Mouse (Mus musculus) embryonic facial prominence, embryonic 13.5 days (tissue): Measurements from ENCODE around the gene Exog. TPM values are rescaled to one million over a fixed set of nuclear protein-coding genes. Genes with fewer than 3 reads are reported as not detected.

ENCODE experiments used
- ATAC-seq: fragments of 200-750 bp; cut with Nextera tagmentation; 2 replicates; pipeline ENCODE4 v1.8.0; 2017; ENCODE audit warnings: low read depth; ENCODE audit not compliant: insufficient number of reproducible peaks, insufficient read depth, low FRiP score, low TSS enrichment
- H3K27ac ChIP-seq: fragments of 300-500 bp; sonication (generic); 2 replicates; pipeline ENCODE4 v1.5.1; 2015; ENCODE audit warnings: moderate library complexity, mild to moderate bottlenecking, inconsistent platforms
- H3K27me3 ChIP-seq: fragments of 300-500 bp; sonication (generic); 2 replicates; pipeline ENCODE4 v1.6.1; 2015; ENCODE audit warnings: mild to moderate bottlenecking, inconsistent platforms
- H3K36me3 ChIP-seq: fragments of 300-500 bp; sonication (generic); 2 replicates; pipeline ENCODE4 v1.6.1; 2015; ENCODE audit warnings: mild to moderate bottlenecking, inconsistent platforms
- H3K4me1 ChIP-seq: fragments of 300-500 bp; sonication (generic); 2 replicates; pipeline ENCODE4 v1.6.1; 2015; ENCODE audit warnings: inconsistent platforms
- H3K4me2 ChIP-seq: fragments of 300-500 bp; sonication (generic); 2 replicates; pipeline ENCODE4 v1.6.1; 2015; ENCODE audit warnings: moderate library complexity, mild to moderate bottlenecking, inconsistent platforms
- H3K4me3 ChIP-seq: fragments of 300-500 bp; sonication (generic); 2 replicates; pipeline ENCODE4 v1.5.1; 2015; ENCODE audit warnings: mild to moderate bottlenecking, inconsistent platforms
- H3K9ac ChIP-seq: fragments of 300-500 bp; sonication (generic); 2 replicates; pipeline ENCODE4 v1.6.1; 2015; ENCODE audit warnings: mild to moderate bottlenecking, inconsistent platforms
- H3K9me3 ChIP-seq: fragments of 300-500 bp; sonication (generic); 2 replicates; pipeline ENCODE4 v1.6.1; 2016; ENCODE audit warnings: inconsistent platforms
- WGBS: fragments of 180-500 bp; shearing (Covaris S2); methylation state at CpG from one replicate; pipeline ENCODE4 v1.1.7; 2015; ENCODE audit warnings: mixed read lengths; 5-methylcytosine and 5-hydroxymethylcytosine counted together
- polyA plus RNA-seq: library from polyadenylated mRNA; unstranded; fragments of >200 nt; fragmentation: Nextera tagmentation; extraction: Ambion mirVana; gene quantifications from 2 replicates; pipeline ENCODE4 v1.2.1, GENCODE M21; 2015

The Exog gene
- polyA plus RNA-seq, 1 experiment from 2014 or later = 41.4 TPM

DNA sequence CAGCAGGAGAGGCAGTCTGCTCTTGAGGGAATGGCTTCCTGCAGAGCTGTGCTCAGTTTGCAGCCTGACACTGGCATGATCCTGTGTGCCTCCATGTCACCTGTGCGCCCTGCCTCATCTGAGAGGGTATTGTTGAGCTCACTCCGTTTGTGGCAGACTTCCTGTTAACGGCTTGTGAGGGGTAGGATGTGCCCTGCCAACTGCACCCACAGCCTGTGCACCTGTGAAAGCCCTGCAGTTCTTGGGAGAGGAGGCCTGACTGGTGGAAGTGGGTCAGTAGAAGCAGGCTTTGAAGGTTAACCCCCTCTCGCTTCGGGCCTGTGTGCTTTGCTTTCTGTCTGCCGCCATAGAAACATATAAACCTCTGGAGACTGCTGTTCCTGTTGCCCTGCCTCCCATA is 20.3 kb downstream of the Exog start:
- no peak for ATAC-seq
- Histone ChIP-seq H3K4me1 (0 out of 2 replicates have a peak, but pooled peaks cover 3% of the 10 kb centered on the region), H3K9ac (no peak overlapping the region), H3K27ac (no peak overlapping the region), H3K27me3 (no peaks in the 10 kb centered on the region), H3K4me3 (no peak overlapping the region), H3K9me3 (no peaks in the 10 kb centered on the region), H3K36me3 (peaks cover 68% of the 10 kb centered on the region), H3K4me2 (no peak overlapping the region)
- 86% methylated on average over 6 of the region's 6 CpGs for WGBS

DNA sequence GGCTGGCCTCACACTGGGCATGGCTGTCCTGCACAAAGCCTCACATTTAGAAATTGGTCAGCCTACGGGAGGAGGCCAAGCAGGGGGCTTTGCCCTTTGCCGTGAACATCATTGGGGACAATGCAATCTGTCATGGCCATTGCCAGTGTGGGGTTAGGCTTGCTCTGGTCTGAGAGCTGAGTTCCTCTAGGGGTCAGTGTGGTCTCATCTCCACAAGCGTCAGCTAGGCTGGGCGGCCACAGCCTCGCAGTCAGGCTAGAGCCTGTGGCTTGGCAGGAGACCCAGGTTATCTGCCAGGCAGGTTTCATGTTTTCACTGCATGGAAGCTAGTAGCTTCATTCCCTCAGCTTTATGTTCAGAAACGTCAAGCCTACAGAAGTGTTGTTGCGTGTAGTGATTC is 20.9 kb downstream of the Exog start:
- Histone ChIP-seq H3K4me2 (no peak overlapping the region), H3K36me3 (peaks cover 73% of the 10 kb centered on the region), H3K27me3 (no peaks in the 10 kb centered on the region), H3K27ac (no peak overlapping the region), H3K9me3 (no peaks in the 10 kb centered on the region), H3K9ac (no peak overlapping the region), H3K4me1 (0 out of 2 replicates have a peak, but pooled peaks cover 3% of the 10 kb centered on the region), H3K4me3 (no peak overlapping the region)
- no peak for ATAC-seq
- 78% methylated on average over 7 of the region's 7 CpGs for WGBS

DNA sequence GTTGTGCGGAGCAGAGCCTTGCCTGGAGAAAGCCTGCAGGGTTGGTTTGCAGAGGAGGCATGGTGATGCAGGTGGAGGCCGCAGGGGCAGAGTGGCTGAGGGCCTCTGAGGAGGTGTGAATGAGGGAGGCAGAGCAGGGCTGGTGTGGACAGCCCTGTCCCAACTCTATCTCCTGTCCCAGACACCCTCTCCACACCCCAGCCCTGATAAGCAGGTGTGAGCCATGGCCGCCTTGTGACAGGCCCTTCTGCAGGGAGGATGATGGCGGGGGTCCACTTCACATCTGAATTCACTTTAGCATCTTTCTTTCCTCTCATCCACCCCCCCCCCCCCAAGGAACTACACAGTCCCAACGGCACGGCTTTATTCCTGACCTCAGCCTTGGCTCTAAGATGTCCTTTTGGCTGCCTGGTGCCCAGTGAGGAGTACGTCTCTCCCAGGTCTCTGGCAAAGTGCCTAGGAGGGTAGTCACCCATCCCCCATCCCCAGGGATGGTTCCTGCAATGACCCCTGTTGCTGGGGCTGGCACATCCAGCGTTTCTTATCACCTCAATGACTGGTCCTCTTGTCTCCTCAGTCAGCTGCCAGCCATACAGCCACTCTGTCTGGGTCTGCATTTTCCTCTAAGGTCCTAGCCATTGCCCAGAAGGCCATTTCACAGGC is 25.1 kb downstream of the Exog start:
- H3K9ac ChIP-seq = no peak overlapping the region
- H3K27me3 ChIP-seq = no peaks in the 10 kb centered on the region
- H3K4me3 ChIP-seq = no peak overlapping the region
- no peak overlapping the region for H3K27ac ChIP-seq
- H3K4me1 ChIP-seq = 0 out of 2 replicates have a peak, but pooled peaks cover 3% of the 10 kb centered on the region
- WGBS = 81% methylated on average over 8 of the region's 8 CpGs
- ATAC-seq = no peak
- peaks cover 42% of the 10 kb centered on the region for H3K36me3 ChIP-seq
- H3K4me2 ChIP-seq = no peak overlapping the region
- no peaks in the 10 kb centered on the region for H3K9me3 ChIP-seq

DNA sequence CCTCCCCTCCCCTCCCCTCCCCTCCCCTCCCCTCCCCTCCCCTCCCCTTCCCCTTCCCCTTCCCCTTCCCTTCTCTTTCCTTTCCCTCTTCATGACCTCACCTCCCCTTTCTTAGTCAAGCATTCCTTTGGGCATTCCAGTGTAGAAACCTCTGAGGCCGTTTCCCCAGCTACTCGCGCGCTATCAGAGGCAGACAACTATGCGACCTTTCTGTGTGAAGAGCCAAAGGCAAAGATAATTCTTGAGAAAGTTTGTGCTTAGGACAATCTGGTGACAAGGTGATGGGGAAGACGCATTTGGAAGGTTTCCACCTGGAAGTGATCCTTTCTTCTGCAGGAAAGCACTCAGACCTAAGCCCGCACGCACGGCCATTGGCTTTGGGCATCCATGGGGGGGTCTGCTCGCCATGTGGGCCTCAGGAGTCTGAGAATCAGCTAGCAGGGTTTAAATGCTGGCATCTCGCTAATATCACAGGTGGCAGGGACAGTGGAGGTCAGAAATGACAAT is 27.7 kb downstream of the Exog start:
- no peak for ATAC-seq
- whole genome bisulfite sequencing = 82% methylated on average over 11 of the region's 11 CpGs
- H3K27ac ChIP-seq = no peak overlapping the region
- no peaks in the 10 kb centered on the region for H3K4me1 ChIP-seq
- peaks cover 26% of the 10 kb centered on the region for H3K36me3 ChIP-seq
- no peak overlapping the region for H3K9ac ChIP-seq
- no peak overlapping the region for H3K4me3 ChIP-seq
- no peaks in the 10 kb centered on the region for H3K27me3 ChIP-seq
- H3K4me2 ChIP-seq = no peak overlapping the region
- H3K9me3 ChIP-seq = no peaks in the 10 kb centered on the region

DNA sequence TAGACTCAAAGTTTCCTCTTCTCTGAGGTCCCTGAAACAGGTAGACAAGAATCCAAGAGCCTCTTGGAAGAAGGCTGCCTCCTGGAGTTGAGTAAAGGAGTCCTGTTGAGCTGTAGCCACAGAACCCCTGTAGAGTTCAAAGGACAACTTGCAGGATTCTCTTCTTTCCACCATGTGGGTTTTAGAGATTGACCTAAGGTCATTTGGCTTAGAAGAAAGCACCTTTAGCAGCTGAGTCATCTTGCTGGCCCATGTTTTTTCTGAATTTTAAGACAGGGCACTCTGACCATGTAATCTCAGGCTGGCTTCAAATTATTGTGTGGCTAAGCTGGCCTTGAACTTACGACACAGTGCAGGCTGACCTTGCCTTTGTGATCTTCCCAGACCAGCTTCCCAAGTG is 28.3 kb downstream of the Exog start:
- Histone ChIP-seq H3K9me3 (no peaks in the 10 kb centered on the region), H3K27ac (no peak overlapping the region)
- WGBS = 95% methylated on average over 1 of the region's 1 CpGs

DNA sequence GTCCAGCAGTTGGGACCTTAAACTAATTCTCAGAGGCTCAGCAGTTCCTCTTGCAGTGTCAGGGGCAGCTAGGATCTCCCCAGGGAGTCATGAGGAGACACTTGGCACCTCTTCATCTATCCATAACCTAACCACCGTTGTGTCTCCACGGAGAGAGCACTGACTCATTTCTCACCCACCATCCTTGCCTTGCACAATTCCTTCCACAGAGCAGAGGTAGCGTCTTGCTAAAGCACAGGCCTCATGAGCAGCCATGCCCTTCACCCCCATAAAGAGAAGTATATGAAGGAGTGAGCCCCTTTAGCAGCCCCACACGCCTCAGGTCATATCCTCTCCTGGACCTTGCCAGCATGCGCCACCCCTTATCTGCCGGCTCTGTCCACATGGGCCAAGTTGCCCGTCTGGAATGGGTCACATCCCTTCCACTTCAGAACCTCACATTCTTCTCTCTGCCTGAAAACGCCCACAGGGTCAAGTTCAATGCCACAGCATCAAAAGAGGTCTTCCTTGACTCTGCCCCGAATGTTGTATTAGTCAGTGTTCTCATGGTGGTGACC is 28.9 kb downstream of the Exog start:
- no peak overlapping the region for H3K9ac ChIP-seq
- no peaks in the 10 kb centered on the region for H3K4me1 ChIP-seq
- no peak overlapping the region for H3K4me2 ChIP-seq
- H3K9me3 ChIP-seq = no peaks in the 10 kb centered on the region
- no peak overlapping the region for H3K27ac ChIP-seq
- H3K4me3 ChIP-seq = no peak overlapping the region
- 85% methylated on average over 9 of the region's 9 CpGs for WGBS
- no peak for ATAC-seq
- H3K36me3 ChIP-seq = peaks cover 17% of the 10 kb centered on the region; the same call in 1 of the 2 replicates
- H3K27me3 ChIP-seq = no peaks in the 10 kb centered on the region

More for the DNA sequence above, 28.3 kb downstream of the Exog start:
- Histone ChIP-seq H3K27me3 (no peaks in the 10 kb centered on the region), H3K4me1 (no peaks in the 10 kb centered on the region), H3K4me2 (no peak overlapping the region), H3K4me3 (no peak overlapping the region), H3K9ac (no peak overlapping the region), H3K36me3 (peaks cover 20% of the 10 kb centered on the region)
- ATAC-seq = no peak

DNA sequence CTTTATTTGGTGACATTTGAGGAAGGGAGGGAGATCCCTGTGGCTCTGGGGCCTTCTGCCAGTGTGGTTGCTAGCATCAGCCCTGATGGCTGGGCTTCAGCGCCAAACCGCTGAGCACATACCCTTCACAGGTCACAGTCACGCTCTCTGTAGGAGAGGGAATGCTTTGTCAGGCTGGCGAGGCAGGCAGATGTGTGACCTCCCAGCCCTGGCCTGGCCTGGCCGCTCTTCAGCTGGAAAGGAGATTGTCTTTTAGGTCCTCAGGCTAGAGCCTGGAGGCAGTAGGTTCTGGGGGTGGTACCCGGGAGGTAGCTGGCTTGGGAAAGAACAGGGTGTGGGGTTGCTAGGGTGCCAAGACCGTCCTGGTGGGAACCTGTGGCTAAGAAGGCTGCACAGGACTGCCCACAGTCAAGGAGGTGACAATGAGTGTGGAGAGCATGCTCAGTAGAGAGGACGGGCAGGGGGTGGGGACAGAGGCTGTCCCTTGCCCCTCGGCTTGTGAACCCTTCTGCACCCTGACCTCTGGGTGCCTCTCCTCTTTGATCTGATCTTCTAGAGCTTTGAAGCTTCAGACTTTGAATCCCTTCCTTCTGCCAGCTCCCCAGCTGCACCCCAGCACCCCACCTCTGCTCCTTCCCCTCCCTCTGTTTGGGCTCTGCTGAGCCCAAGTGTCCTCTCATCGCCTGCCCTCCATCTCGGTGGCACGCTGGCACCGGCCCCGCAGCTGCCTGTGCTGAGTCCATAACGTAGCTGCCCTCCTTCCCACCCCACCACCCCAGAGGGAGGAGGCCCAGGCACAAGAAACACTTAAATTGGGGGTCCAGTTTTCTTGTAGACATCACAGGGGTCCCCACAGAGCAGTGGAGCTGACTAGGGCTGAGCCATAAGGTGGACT is 30.2 kb downstream of the Exog start:
- 0 out of 2 replicates have a peak, but pooled peaks cover 8% of the 10 kb centered on the region for H3K36me3 ChIP-seq
- 68% methylated on average over 15 of the region's 15 CpGs for WGBS
- H3K27me3 ChIP-seq = no peaks in the 10 kb centered on the region
- peak; percentile 46; the same call in 1 of the 2 replicates for ATAC-seq
- H3K4me1 ChIP-seq = no peaks in the 10 kb centered on the region
- no peak overlapping the region for H3K27ac ChIP-seq
- no peaks in the 10 kb centered on the region for H3K9me3 ChIP-seq
- no peak overlapping the region for H3K4me2 ChIP-seq
- H3K4me3 ChIP-seq = no peak overlapping the region
- H3K9ac ChIP-seq = no peak overlapping the region

DNA sequence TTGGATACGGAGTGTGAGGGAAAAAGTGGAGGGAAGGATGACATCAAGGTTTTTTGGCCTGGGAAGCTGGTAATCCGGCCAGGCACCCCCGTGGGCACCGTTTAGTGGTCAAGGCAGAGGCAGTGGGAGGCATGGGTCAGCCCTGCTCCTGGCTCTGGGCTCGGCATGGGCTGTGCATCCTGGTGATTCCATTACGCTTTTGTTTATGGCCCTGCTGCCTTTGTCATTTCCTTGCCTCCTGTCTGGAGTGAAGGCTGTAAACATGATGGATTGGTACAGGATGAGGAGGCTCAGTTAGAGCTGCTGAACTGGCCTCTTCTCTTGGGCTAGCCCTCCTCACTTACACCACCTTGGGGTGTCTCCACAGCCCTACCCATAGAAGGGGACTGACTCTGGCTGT is 33.0 kb downstream of the Exog start:
- H3K4me3 ChIP-seq = no peak overlapping the region
- no peaks in the 10 kb centered on the region for H3K4me1 ChIP-seq
- no peaks in the 10 kb centered on the region for H3K27me3 ChIP-seq
- ATAC-seq = no peak
- H3K27ac ChIP-seq = no peak overlapping the region
- H3K9me3 ChIP-seq = no peaks in the 10 kb centered on the region
- no peak overlapping the region for H3K4me2 ChIP-seq
- H3K9ac ChIP-seq = no peak overlapping the region
- WGBS = 52% methylated on average over 6 of the region's 6 CpGs
- no peaks in the 10 kb centered on the region for H3K36me3 ChIP-seq

DNA sequence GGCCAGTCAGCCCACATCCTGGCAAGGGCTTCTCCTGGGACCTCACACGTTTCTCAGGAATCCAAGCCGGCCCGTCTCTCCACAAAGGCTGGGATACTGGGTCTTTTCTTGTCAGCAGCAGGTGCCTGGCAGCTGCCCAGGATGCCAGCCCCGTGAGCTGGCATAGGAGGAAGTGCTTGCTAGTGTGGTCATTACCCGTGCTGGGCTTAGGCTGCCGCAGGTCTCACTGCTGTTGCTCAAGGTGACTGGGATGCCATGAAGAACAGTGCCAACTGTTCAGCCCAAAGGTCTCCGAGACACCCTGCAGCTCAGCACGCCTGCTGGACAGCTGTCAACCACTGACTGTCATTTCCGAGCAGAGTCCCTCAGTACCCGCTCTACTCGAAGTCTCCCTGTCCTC is 33.6 kb downstream of the Exog start:
- no peak overlapping the region for H3K9ac ChIP-seq
- H3K4me2 ChIP-seq = no peak overlapping the region
- no peaks in the 10 kb centered on the region for H3K9me3 ChIP-seq
- no peak overlapping the region for H3K4me3 ChIP-seq
- no peak for ATAC-seq
- no peak overlapping the region for H3K27ac ChIP-seq
- H3K4me1 ChIP-seq = no peaks in the 10 kb centered on the region
- no peaks in the 10 kb centered on the region for H3K27me3 ChIP-seq
- H3K36me3 ChIP-seq = no peaks in the 10 kb centered on the region
- WGBS = 81% methylated on average over 11 of the region's 11 CpGs

DNA sequence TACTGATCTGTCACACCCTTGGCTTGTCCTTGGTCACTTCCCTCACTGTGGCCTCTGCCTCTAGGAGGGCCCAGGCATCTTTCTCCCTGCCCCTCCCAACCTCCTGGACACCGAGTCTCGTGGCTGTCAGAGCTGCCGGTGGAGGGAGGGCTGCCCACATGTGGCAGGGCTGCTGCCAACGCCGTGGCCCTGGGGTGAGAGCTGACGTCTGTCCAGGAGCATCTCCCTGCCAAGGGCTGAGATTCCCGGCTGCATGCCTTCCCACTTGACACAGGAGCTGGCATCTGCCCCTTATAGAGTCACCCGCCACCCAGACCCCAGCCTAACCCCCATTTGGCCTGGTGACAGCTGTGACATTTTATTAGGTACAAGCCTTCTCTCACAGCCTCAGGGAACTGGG is 34.6 kb downstream of the Exog start:
- ATAC-seq = no peak
- Histone ChIP-seq H3K4me3 (no peak overlapping the region), H3K9ac (peak overlapping the region; percentile 32; the same call in 1 of the 2 replicates), H3K4me1 (no peaks in the 10 kb centered on the region), H3K36me3 (no peaks in the 10 kb centered on the region), H3K4me2 (no peak overlapping the region), H3K27ac (no peak overlapping the region), H3K27me3 (no peaks in the 10 kb centered on the region), H3K9me3 (no peaks in the 10 kb centered on the region)
- WGBS = 66% methylated on average over 8 of the region's 8 CpGs

DNA sequence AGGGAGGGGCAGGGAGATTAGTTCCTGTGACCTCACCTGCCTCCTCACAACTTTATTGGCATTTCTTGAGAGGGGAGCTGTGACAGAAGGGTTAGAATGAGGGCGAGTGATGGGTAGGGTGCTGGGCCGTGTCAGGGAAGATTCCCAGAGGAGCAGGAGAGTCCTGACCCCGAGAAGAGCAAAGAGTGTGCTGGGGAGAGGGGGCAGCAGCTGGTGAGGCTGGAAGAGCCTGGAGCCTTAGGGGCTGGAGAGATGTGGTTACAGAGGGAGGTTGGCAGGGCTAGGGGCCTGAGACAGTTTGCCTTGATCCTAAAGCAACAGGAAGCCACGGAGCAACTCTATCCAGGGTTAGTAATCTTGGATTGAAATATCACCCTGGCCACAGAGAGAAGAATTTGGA is 36.9 kb downstream of the Exog start:
- no peak overlapping the region for H3K4me3 ChIP-seq
- H3K27ac ChIP-seq = no peak overlapping the region
- no peak for ATAC-seq
- H3K9ac ChIP-seq = no peak overlapping the region
- 88% methylated on average over 4 of the region's 4 CpGs for WGBS
- H3K36me3 ChIP-seq = no peaks in the 10 kb centered on the region
- no peaks in the 10 kb centered on the region for H3K4me1 ChIP-seq
- H3K27me3 ChIP-seq = no peaks in the 10 kb centered on the region
- H3K4me2 ChIP-seq = no peak overlapping the region
- H3K9me3 ChIP-seq = no peaks in the 10 kb centered on the region
